Mouse (Mus musculus) kidney, adult 2 months (tissue): ENCODE results near the gene Bsn. TPM values are rescaled to one million over a fixed set of nuclear protein-coding genes. Genes with fewer than 3 reads are reported as not detected.
A peak's percentile ranks its signal among the peaks of the same experiment; 100 is the strongest.

Experiments used
- DNase-seq: peaks from one replicate; pipeline ENCODE4 v3.0.0; 2021
- H3K27ac ChIP-seq: fragments of 200-500 bp; 2 replicates; pipeline ENCODE4 v1.5.1; 2012; ENCODE audit warnings: low read depth, low read length, control low read depth, inconsistent platforms; ENCODE audit not compliant: insufficient read depth
- H3K27me3 ChIP-seq: fragments of 200-500 bp; replicated peaks from 2 replicates; pipeline ENCODE4 v1.6.1; 2012; ENCODE audit warnings: mild to moderate bottlenecking, moderate library complexity, low read length, inconsistent platforms; ENCODE audit not compliant: control insufficient read depth, insufficient read depth
- H3K36me3 ChIP-seq: fragments of 200-500 bp; 2 replicates; pipeline ENCODE4 v1.6.1; 2012; ENCODE audit warnings: mild to moderate bottlenecking, moderate library complexity, low read length, inconsistent platforms; ENCODE audit not compliant: control insufficient read depth, insufficient read depth
- H3K4me1 ChIP-seq: fragments of 200-500 bp; 2 replicates; pipeline ENCODE4 v1.6.1; 2011; ENCODE audit warnings: low read length; ENCODE audit not compliant: control insufficient read depth, insufficient read depth
- H3K4me3 ChIP-seq: fragments of 200-500 bp; 2 replicates; pipeline ENCODE4 v1.5.1; 2011; ENCODE audit warnings: mild to moderate bottlenecking, low read depth, low read length, control low read depth; ENCODE audit not compliant: insufficient read depth
- CTCF ChIP-seq: fragments of 200-500 bp; conservative IDR thresholded peaks from 2 replicates; pipeline ENCODE4 v1.5.1; 2011; ENCODE audit warnings: low read depth, mild to moderate bottlenecking, control low read depth, low read length, moderate library complexity, mixed read lengths; ENCODE audit not compliant: insufficient read depth, insufficient read length
- POLR2A ChIP-seq: fragments of 200-500 bp; IDR thresholded peaks from one replicate; pipeline ENCODE4 v1.6.1; 2011; ENCODE audit warnings: low read depth, low read length, control low read depth
- WGBS: fragments of 180-500 bp; shearing (Covaris S2); methylation state at CpG from one replicate; pipeline ENCODE4 v1.1.7; 2018; 5-methylcytosine and 5-hydroxymethylcytosine counted together
- polyA plus RNA-seq: library from polyadenylated mRNA; depleted of rRNA; stranded (reverse); fragments of >200 nt; gene quantifications from 2 replicates; pipeline ENCODE4 v1.2.3, GENCODE M21; 2012

Gene Bsn
- polyA plus RNA-seq, 1 experiment: 0.17 TPM

GRCm38 (mm10) chr9:108054331-108055040 is 135.7 kb downstream of the Bsn start:
- peaks cover 3% of the 10 kb centered on the region for H3K36me3 ChIP-seq
- H3K27ac ChIP-seq: no peak overlapping the region
- H3K27me3 ChIP-seq: no peaks in the 10 kb centered on the region
- H3K4me1 ChIP-seq: peaks cover 7% of the 10 kb centered on the region; the same call in 1 of the 2 replicates
- no peak for TF ChIP-seq POLR2A
- H3K4me3 ChIP-seq: no peak overlapping the region
- no peak for DNase-seq
- WGBS: 93% methylated on average over 22 of the region's 22 CpGs

GRCm38 (mm10) chr9:108053665-108054225 is 136.4 kb downstream of the Bsn start:
- WGBS: 77% methylated on average over 15 of the region's 15 CpGs
- H3K27ac ChIP-seq: no peak overlapping the region
- TF ChIP-seq CTCF: no peak
- TF ChIP-seq POLR2A: no peak
- DNase-seq: no peak
- peaks cover 8% of the 10 kb centered on the region; the same call in 1 of the 2 replicates for H3K4me1 ChIP-seq
- H3K27me3 ChIP-seq: no peaks in the 10 kb centered on the region
- no peak overlapping the region for H3K4me3 ChIP-seq
- H3K36me3 ChIP-seq: peaks cover 3% of the 10 kb centered on the region

GRCm38 (mm10) chr9:108052885-108053664 is 137.1 kb downstream of the Bsn start, which contains the start of gene Amigo3:
Amigo3 (plus strand) TSS chr9:108053159.
- Histone ChIP-seq H3K27ac (no peak within 1 kb of the TSS), H3K4me1 (peaks cover 8% of the 10 kb centered on the region; the same call in 1 of the 2 replicates), H3K36me3 (peaks cover 3% of the 10 kb centered on the region), H3K4me3 (no peak within 1 kb of the TSS), H3K27me3 (no peaks in the 10 kb centered on the region)
- no peak for TF ChIP-seq POLR2A
- TF ChIP-seq CTCF: peak; percentile 91
- WGBS: 51% methylated on average over 20 of the region's 20 CpGs
- peak; percentile 99 for DNase-seq

- Histone ChIP-seq H3K4me1 (peaks cover 8% of the 10 kb centered on the region; the same call in 1 of the 2 replicates), H3K36me3 (peaks cover 3% of the 10 kb centered on the region), H3K27me3 (no peaks in the 10 kb centered on the region), H3K27ac (no peak overlapping the region), H3K4me3 (no peak overlapping the region)
- no peak for DNase-seq
- 71% methylated on average over 7 of the region's 7 CpGs for WGBS
- TF ChIP-seq POLR2A (no peak), CTCF (no peak)
Measured at GRCm38 (mm10) chr9:108052411-108052810, 137.8 kb downstream of the Bsn start.

- Histone ChIP-seq H3K4me3 (no peak overlapping the region), H3K36me3 (peaks cover 3% of the 10 kb centered on the region), H3K4me1 (peaks cover 8% of the 10 kb centered on the region; the same call in 1 of the 2 replicates), H3K27me3 (no peaks in the 10 kb centered on the region), H3K27ac (no peak overlapping the region)
- DNase-seq: no peak
- WGBS: 83% methylated on average over 4 of the region's 4 CpGs
- TF ChIP-seq POLR2A (no peak), CTCF (no peak)
Measured at GRCm38 (mm10) chr9:108051931-108052220, 138.3 kb downstream of the Bsn start.

GRCm38 (mm10) chr9:108051184-108051930 is 138.8 kb downstream of the Bsn start:
- no peak overlapping the region for H3K27ac ChIP-seq
- H3K36me3 ChIP-seq: peaks cover under 1% of the 10 kb centered on the region
- 90% methylated on average over 15 of the region's 15 CpGs for WGBS

More at GRCm38 (mm10) chr9:108051184-108051930, 138.8 kb downstream of the Bsn start:
- no peak for TF ChIP-seq CTCF
- TF ChIP-seq POLR2A: no peak
- DNase-seq: no peak
- Histone ChIP-seq H3K4me3 (no peak overlapping the region), H3K4me1 (peaks cover 8% of the 10 kb centered on the region; the same call in 1 of the 2 replicates), H3K27me3 (no peaks in the 10 kb centered on the region)
